Mouse (Mus musculus): ENCODE measurements around the gene Poln.

- no peak for TF ChIP-seq CEBPB (IDR thresholded peaks at IDR 0.05; ENCODE audit: insufficient read depth, poor library complexity, severe bottlenecking)
- no peak for TF ChIP-seq E2F4 (IDR thresholded peaks at IDR 0.05; ENCODE audit: insufficient read depth)
- TF ChIP-seq POLR2A (IDR thresholded peaks at IDR 0.05; ENCODE audit: insufficient read length, low read depth) = no peak
- TF ChIP-seq TCF3 (IDR thresholded peaks at IDR 0.05; ENCODE audit: insufficient read length, low read depth) = no peak
- TF ChIP-seq MYOG (IDR thresholded peaks at IDR 0.05; ENCODE audit: control insufficient read depth in 1 of 3, insufficient read depth in 1 of 3, insufficient read length in 2 of 3, low read depth in 2 of 3) = no peak
- no peak for TF ChIP-seq MAX (IDR thresholded peaks at IDR 0.05; ENCODE audit: low read depth)
- TF ChIP-seq TCF12 (IDR thresholded peaks at IDR 0.05; ENCODE audit: insufficient read depth, poor library complexity, severe bottlenecking) = no peak
- TF ChIP-seq REST (IDR thresholded peaks at IDR 0.05; ENCODE audit: insufficient read depth, insufficient read length) = no peak
- no peak for TF ChIP-seq USF1 (IDR thresholded peaks at IDR 0.05; ENCODE audit: low read depth)
- TF ChIP-seq POLR2AphosphoS2 (IDR thresholded peaks at IDR 0.05; ENCODE audit: insufficient read length, low read depth) = no peak
- no peak for TF ChIP-seq SRF (IDR thresholded peaks at IDR 0.05; ENCODE audit: control insufficient read depth, insufficient read length, low read depth)
These were observed 50.0 kb downstream of the Poln start for GRCm38 (mm10) chr5:34119121-34119856.

Measured in myocyte (in vitro differentiated cells).